ENCODE assay signal across 15 mouse cellular contexts in the genomic region with DNA sequence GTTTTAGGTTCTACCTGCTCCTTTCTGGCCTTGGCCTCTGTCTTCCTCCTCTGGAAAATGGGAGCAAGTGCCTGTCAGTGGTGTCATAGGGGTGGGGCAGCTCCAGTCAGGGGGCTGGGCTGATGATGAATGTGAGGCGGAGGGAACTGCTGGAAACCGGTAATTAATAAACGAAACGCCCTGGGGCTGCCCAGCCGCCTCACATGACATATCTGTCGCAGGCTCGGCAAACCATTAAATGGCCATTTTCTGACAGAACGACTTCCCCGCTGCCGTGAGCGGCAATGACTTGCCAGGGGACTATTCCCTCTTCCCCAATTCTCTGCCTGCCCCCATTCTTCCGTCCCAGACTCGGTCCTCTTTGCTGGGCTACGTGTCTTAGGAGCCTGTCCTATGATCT.
DNase-seq lines count a peak whose midpoint lies in the region; ATAC-seq and TF ChIP-seq lines count a peak whose summit lies in the region.
"Had no signal": no experiment of that assay in that cellular context is flagged by ENCODE, and none has a peak within 500 bp of the region (broad histone marks: within the 10 kb centered on the region; RNA-seq: fewer than 3 reads in every experiment).

No protein-coding gene starts in this region.

- peaks cover 21% of the 10 kb centered on the region for H3K4me1 ChIP-seq in kidney, embryonic 15.5 days
- H3K4me1 ChIP-seq in kidney, adult 2 months (ENCODE audit: control insufficient read depth, insufficient read depth, low read length) = no peaks in the 10 kb centered on the region
- H3K4me1 ChIP-seq in E14TG2a.4 (replicated peaks; ENCODE audit: low read depth, low read length) = peaks cover 17% of the 10 kb centered on the region
- peaks cover 39% of the 10 kb centered on the region for H3K4me1 ChIP-seq in hindbrain, embryonic 13.5 days (replicated peaks)
- peaks cover 8% of the 10 kb centered on the region for H3K4me1 ChIP-seq in midbrain, embryonic 16.5 days (ENCODE audit: control insufficient read depth, insufficient read depth, low read length)
- H3K4me1 ChIP-seq: embryonic facial prominence, embryonic 15.5 days had no signal

- TF ChIP-seq CTCF in kidney, adult 2 months (conservative IDR thresholded peaks at IDR 0.05; ENCODE audit: insufficient read depth, insufficient read length, low read depth, low read length) = no peak
- no peak for TF ChIP-seq CTCF in E14TG2a.4 (conservative IDR thresholded peaks at IDR 0.05; ENCODE audit: low read length)

- H3K4me3 ChIP-seq in kidney, embryonic 15.5 days (replicated peaks) = no peak overlapping the region
- H3K4me3 ChIP-seq in kidney, adult 2 months (ENCODE audit: insufficient read depth, low read depth, low read length) = no peak overlapping the region
- H3K4me3 ChIP-seq in E14TG2a.4 (replicated peaks; ENCODE audit: low read length) = peak overlapping the region; percentile 41
- H3K4me3 ChIP-seq in hindbrain, embryonic 13.5 days = no peak overlapping the region
- H3K4me3 ChIP-seq in midbrain, embryonic 16.5 days (ENCODE audit: low read depth, low read length) = no peak overlapping the region
- H3K4me3 ChIP-seq: embryonic facial prominence, embryonic 15.5 days; left cerebral cortex, adult 2 months; limb, embryonic 15.5 days had no signal

- H3K9me3 ChIP-seq in kidney, embryonic 15.5 days (replicated peaks) = no peaks in the 10 kb centered on the region
- H3K9me3 ChIP-seq in E14TG2a.4 (ENCODE audit: low read length) = no peaks in the 10 kb centered on the region
- no peaks in the 10 kb centered on the region for H3K9me3 ChIP-seq in hindbrain, embryonic 13.5 days
- no peaks in the 10 kb centered on the region for H3K9me3 ChIP-seq in midbrain, embryonic 16.5 days (replicated peaks; ENCODE audit: control insufficient read depth, low read length, poor library complexity, severe bottlenecking)
- H3K9me3 ChIP-seq: embryonic facial prominence, embryonic 15.5 days; limb, embryonic 15.5 days had no signal

- ATAC-seq in kidney, embryonic 15.5 days (replicated peaks; ENCODE audit: low FRiP score) = no peak
- ATAC-seq in hindbrain, embryonic 13.5 days (ENCODE audit: low FRiP score) = peak; percentile 8; the same call in 1 of the 2 replicates
- no peak for ATAC-seq in midbrain, embryonic 16.5 days
- ATAC-seq: inflammation-experienced regulatory T-cells, adult 6 months had no signal

- H3K9ac ChIP-seq in kidney, embryonic 15.5 days = no peak overlapping the region
- H3K9ac ChIP-seq in hindbrain, embryonic 13.5 days = 0 out of 2 replicates have a peak overlapping the region, but pooled peaks have one; percentile 40
- no peak overlapping the region for H3K9ac ChIP-seq in midbrain, embryonic 16.5 days (ENCODE audit: low read depth, low read length)
- H3K9ac ChIP-seq: embryonic facial prominence, embryonic 15.5 days; limb, embryonic 15.5 days had no signal

- TF ChIP-seq POLR2A in kidney, adult 2 months (IDR thresholded peaks at IDR 0.05; ENCODE audit: low read depth, low read length) = no peak

- intact Hi-C loops in left cerebral cortex, postnatal 4 days (cut with DNase I) = no loop called here

- H3K36me3 ChIP-seq in kidney, embryonic 15.5 days = no peaks in the 10 kb centered on the region
- no peaks in the 10 kb centered on the region for H3K36me3 ChIP-seq in kidney, adult 2 months (ENCODE audit: control insufficient read depth, insufficient read depth, low read length)
- H3K36me3 ChIP-seq in E14TG2a.4 (ENCODE audit: insufficient read depth, low read length) = no peaks in the 10 kb centered on the region
- H3K36me3 ChIP-seq in hindbrain, embryonic 13.5 days = no peaks in the 10 kb centered on the region
- H3K36me3 ChIP-seq in midbrain, embryonic 16.5 days (ENCODE audit: control insufficient read depth, insufficient read depth, low read length) = no peaks in the 10 kb centered on the region
- H3K36me3 ChIP-seq: embryonic facial prominence, embryonic 15.5 days; limb, embryonic 15.5 days had no signal

- peaks cover 31% of the 10 kb centered on the region for H3K27me3 ChIP-seq in kidney, embryonic 15.5 days
- H3K27me3 ChIP-seq in kidney, adult 2 months (replicated peaks; ENCODE audit: control insufficient read depth, insufficient read depth, low read length) = no peaks in the 10 kb centered on the region
- H3K27me3 ChIP-seq in E14TG2a.4 (ENCODE audit: insufficient read depth, low read length) = peaks cover 68% of the 10 kb centered on the region
- peaks cover 26% of the 10 kb centered on the region; the same call in 1 of the 2 replicates for H3K27me3 ChIP-seq in hindbrain, embryonic 13.5 days
- H3K27me3 ChIP-seq in midbrain, embryonic 16.5 days (ENCODE audit: control insufficient read depth, insufficient read depth, low read depth, low read length) = peaks cover 5% of the 10 kb centered on the region; the same call in 1 of the 2 replicates

- peak overlapping the region; percentile 27 for H3K4me2 ChIP-seq in kidney, embryonic 15.5 days
- H3K4me2 ChIP-seq in hindbrain, embryonic 13.5 days = peak overlapping the region; percentile 35
- H3K4me2 ChIP-seq in midbrain, embryonic 16.5 days (ENCODE audit: low read length) = peak overlapping the region; percentile 37; the same call in 1 of the 2 replicates
- H3K4me2 ChIP-seq: embryonic facial prominence, embryonic 15.5 days; limb, embryonic 15.5 days had no signal

- WGBS in kidney, embryonic 15.5 days = 25% methylated on average over 14 of the region's 14 CpGs
- WGBS in kidney, adult 2 months = 19% methylated on average over 14 of the region's 14 CpGs
- 27% methylated on average over 14 of the region's 14 CpGs for WGBS in hindbrain, embryonic 13.5 days
- 46% methylated on average over 14 of the region's 14 CpGs for WGBS in midbrain, embryonic 16.5 days

- no peak overlapping the region for H3K27ac ChIP-seq in kidney, embryonic 15.5 days
- no peak overlapping the region for H3K27ac ChIP-seq in kidney, adult 2 months (ENCODE audit: insufficient read depth, low read depth, low read length)
- peak overlapping the region; percentile 82 for H3K27ac ChIP-seq in hindbrain, embryonic 13.5 days
- H3K27ac ChIP-seq in midbrain, embryonic 16.5 days (ENCODE audit: low read length) = no peak overlapping the region
- H3K27ac ChIP-seq: embryonic facial prominence, embryonic 15.5 days; left cerebral cortex, adult 2 months; limb, embryonic 15.5 days; macrophage had no signal

- DNase-seq in kidney, adult 2 months = no peak
- no peak for DNase-seq in left cerebral cortex, postnatal 4 days
- DNase-seq in testis, postnatal 10 days (ENCODE audit: low spot score) = no peak
- DNase-seq: adrenal gland, postnatal 10 days; cerebellum, adult 2 months; lung, adult 2 months had no signal
